Mouse (Mus musculus): Measurements from ENCODE around the gene Bmp7. TPM values are rescaled to one million over a fixed set of nuclear protein-coding genes. Genes with fewer than 3 reads are reported as not detected.
A peak's percentile ranks its signal among the peaks of the same experiment; 100 is the strongest.

The Bmp7 gene
- total RNA-seq, 2 experiments from 2014 or later: 0.83 to 1.6 TPM

DNA sequence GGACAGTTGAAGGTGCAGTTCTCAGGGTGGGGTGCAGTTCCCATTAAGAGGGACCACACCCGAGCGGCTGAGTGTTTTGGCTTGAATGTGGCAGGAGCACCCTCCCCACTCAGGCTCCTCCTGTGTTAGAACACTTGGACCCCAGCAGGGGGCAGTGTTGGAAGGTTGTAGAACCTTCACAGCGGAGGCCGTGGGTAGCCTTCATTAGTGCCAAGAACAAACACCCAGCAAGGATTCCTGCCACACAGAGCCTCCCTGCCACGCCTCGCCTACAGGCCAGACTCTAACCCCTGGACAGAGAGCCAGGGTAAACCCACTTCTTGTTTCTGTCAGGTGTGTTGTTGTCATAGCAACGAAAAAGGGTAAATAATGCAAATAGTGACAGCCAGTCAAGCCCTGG lies 112.6 kb downstream of the Bmp7 start:
- no peak for DNase-seq (ENCODE audit: low spot score)
- intact Hi-C loops (cut with DNase I): loop anchor here (5.0 kb wide), 1 partner anchor 350 kb away; no protein-coding TSS in a partner anchor

GRCm38 (mm10) chr2:172825785-172826145 lies 114.4 kb downstream of the Bmp7 start:
- intact Hi-C loops (cut with DNase I): loop anchor here (5.0 kb wide), 1 partner anchor 348 kb away; no protein-coding TSS in a partner anchor
- DNase-seq (ENCODE audit: low spot score): no peak

GRCm38 (mm10) chr2:172824906-172825784 lies 115.0 kb downstream of the Bmp7 start:
- peak; percentile 19 for DNase-seq (ENCODE audit: low spot score)
- intact Hi-C loops (cut with DNase I): loop anchor here (5.0 kb wide), 1 partner anchor 348 kb away; no protein-coding TSS in a partner anchor

DNA sequence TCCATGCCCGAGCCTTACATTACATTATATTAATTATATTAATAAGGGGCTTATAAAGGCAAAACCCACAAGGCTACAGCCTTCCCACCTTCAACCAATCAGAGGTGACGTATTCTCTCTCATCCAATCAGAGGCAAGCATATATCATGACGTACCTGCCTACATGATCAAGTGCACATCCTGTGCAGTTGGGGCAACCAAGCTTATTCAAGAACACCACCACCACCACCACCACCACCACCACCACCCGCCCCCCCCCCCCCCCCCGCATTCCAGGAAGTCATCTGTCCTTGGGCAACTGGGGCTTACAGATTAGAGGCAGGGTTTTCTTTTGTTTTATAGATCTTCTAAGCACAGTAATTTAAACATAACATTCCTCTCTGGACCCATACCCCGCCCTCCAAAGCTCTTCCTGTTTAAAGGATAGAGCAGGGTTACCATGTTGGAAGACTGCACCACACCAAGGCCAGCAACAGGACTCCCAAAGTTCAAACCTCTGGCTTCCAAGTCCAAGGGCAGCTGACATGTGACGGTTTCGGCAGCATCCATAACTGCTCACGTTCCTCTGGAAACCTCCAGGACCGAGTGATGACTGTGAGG lies 121.4 kb downstream of the Bmp7 start:
- DNase-seq (ENCODE audit: low spot score): no peak
- intact Hi-C loops (cut with DNase I): no loop called here

Small RNAs within 50 kb of the gene (microRNA-seq; reads per million reads assigned to microRNA genes)
- not detected for gene Gm22773

Other genes with a start within 250 kb of the Bmp7 start
- not detected for gene Spo11, start 37.4 kb upstream of the Bmp7 start, total RNA-seq (2021)
- 10 to 100 TPM; 24.4 to 25.3 TPM for gene Rae1, start 59.8 kb upstream of the Bmp7 start, total RNA-seq (2021)
- gene Rbm38, start 80.2 kb upstream of the Bmp7 start, total RNA-seq (2021): 100 to 1,000 TPM; 167 to 223 TPM
- under 1 TPM; 0.14 to 0.18 TPM for gene Ctcfl, start 179.2 kb upstream of the Bmp7 start, total RNA-seq (2021)
- gene Pck1, start 212.7 kb upstream of the Bmp7 start, total RNA-seq (2021): 10 to 100 TPM; 10.1 to 16.0 TPM